Mouse (Mus musculus) forebrain, embryonic 15.5 days (tissue): ENCODE measurements at regions not wholly inside any gene's neighbourhood (a gene's known extent, or its start where the extent isn't known, plus 50 kb on each side); places are given as distances from the start of the nearest gene placed in this dataset.

Source experiments
- ATAC-seq: fragments of 200-750 bp; cut with Nextera tagmentation; replicated peaks from 2 replicates; pipeline ENCODE4 v1.8.0; 2017; ENCODE audit warnings: mild to moderate bottlenecking, moderate TSS enrichment, moderate library complexity
- H3K27ac ChIP-seq: fragments of 300-500 bp; sonication (generic); replicated peaks from 2 replicates; pipeline ENCODE4 v1.5.1; 2015; ENCODE audit warnings: mild to moderate bottlenecking, inconsistent platforms
- H3K27me3 ChIP-seq: fragments of 300-500 bp; sonication (generic); 2 replicates; pipeline ENCODE4 v1.6.1; 2015; ENCODE audit warnings: inconsistent platforms
- H3K36me3 ChIP-seq: fragments of 300-500 bp; sonication (generic); 2 replicates; pipeline ENCODE4 v1.6.1; 2015; ENCODE audit warnings: mild to moderate bottlenecking, inconsistent platforms
- H3K4me1 ChIP-seq: fragments of 300-500 bp; sonication (generic); 2 replicates; pipeline ENCODE4 v1.6.1; 2015; ENCODE audit warnings: inconsistent platforms
- H3K4me2 ChIP-seq: fragments of 300-500 bp; sonication (generic); replicated peaks from 2 replicates; pipeline ENCODE4 v1.6.1; 2015; ENCODE audit warnings: mild to moderate bottlenecking, inconsistent platforms
- H3K4me3 ChIP-seq: fragments of 300-500 bp; sonication (generic); 2 replicates; pipeline ENCODE4 v1.5.1; 2015; ENCODE audit warnings: mild to moderate bottlenecking, inconsistent platforms
- H3K9ac ChIP-seq: fragments of 300-500 bp; sonication (generic); replicated peaks from 2 replicates; pipeline ENCODE4 v1.6.1; 2015; ENCODE audit warnings: mild to moderate bottlenecking, inconsistent platforms
- H3K9me3 ChIP-seq: fragments of 300-500 bp; sonication (generic); 2 replicates; pipeline ENCODE4 v1.6.1; 2016; ENCODE audit warnings: inconsistent platforms
- WGBS: fragments of 180-500 bp; shearing (Covaris S2); methylation state at CpG from one replicate; pipeline ENCODE4 v1.1.7; 2015; ENCODE audit warnings: mixed read lengths; 5-methylcytosine and 5-hydroxymethylcytosine counted together

DNA sequence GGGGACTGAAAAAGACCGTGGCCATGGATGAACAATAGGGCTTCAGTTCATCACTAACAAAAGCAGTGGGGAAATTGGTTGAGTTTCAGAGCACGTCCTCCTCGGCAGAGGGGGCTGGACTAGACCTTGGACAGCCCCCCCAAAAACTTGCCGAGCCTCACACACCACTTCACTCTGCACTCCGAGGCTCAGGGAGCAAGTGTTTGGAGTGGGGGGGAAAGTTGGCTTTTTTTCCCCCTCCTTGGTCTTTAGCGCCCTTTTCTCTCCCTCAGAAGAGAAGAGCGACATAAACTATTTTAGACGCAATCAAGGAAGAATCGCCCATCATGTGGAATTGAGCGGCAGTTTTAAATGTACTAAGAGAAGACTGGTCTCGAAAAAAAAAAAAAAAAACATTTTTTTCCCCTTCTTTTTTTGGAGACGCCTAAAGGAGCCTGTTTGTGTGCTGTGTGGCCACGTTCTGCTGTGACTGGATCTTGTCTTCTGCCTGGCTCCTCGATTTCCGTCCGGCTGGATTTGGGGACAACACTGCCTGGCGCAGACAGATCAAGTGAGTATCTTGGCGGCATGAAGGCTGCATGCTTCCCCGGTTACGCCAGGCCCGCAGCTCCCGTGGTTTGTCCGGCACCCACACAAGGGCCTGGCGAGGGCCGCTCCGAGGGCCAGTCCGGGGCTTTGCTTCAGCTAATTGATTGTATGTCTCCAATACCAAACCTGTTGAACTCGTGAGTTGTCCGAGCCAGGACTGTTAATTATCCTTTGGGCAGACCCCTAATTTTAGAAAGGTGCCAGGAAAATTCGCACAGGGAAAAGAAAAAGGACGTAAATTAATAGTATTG lies 228.7 kb downstream of the Mef2c start:
- ATAC-seq, result peak; percentile 38
- WGBS, result 0% methylated on average over 31 of the region's 31 CpGs

DNA sequence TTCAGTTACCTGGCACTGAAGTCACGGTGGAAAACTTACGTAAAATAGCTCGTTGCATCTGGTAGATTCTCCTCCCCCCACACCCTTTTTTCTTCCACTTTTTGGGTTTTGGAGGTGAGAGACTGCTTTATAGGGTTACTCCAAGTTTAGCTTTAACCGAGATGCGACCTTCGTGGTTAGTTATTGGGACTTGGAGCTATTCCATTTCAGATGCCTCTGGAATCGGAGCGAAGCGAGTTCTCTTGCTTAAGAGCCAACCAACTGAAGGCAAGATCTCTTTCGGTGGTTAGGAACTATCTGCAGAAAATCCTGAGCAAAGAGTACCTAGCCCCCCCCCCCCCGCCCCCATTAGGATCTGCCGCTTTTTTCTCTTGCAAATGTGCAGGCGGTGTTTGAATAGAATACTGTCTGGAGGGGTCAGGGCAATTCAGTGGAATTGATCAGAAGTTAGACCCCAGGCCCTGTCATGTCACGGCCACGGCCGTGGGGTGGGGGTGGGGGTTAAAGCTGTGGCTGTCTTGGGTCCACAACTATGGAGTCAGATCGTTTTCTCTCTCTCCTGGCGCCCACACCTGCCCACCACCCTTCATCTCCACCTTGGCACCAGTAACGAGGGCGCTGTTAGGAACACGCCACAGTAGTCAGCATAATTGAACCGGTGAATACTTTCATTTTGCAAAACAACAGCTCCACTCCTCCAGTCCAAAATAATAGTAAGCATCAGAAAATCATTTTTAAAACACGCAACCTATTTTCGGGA lies 229.6 kb downstream of the Mef2c start:
- Histone ChIP-seq H3K9ac (peak overlapping the region; percentile 100), H3K4me3 (peak overlapping the region; percentile 78), H3K27ac (peak overlapping the region; percentile 100), H3K4me2 (peak overlapping the region; percentile 65), H3K4me1 (no peaks in the 10 kb centered on the region), H3K36me3 (no peaks in the 10 kb centered on the region), H3K27me3 (no peaks in the 10 kb centered on the region), H3K9me3 (no peaks in the 10 kb centered on the region)
- WGBS, result under 1% methylated on average over 24 of the region's 24 CpGs
- no peak for ATAC-seq

More for the DNA sequence above, 228.7 kb downstream of the Mef2c start:
- Histone ChIP-seq H3K36me3 (no peaks in the 10 kb centered on the region), H3K9me3 (no peaks in the 10 kb centered on the region), H3K27me3 (no peaks in the 10 kb centered on the region), H3K27ac (peak overlapping the region; percentile 100), H3K4me3 (peak overlapping the region; percentile 78), H3K9ac (peak overlapping the region; percentile 100), H3K4me2 (peak overlapping the region; percentile 65), H3K4me1 (no peaks in the 10 kb centered on the region)

DNA sequence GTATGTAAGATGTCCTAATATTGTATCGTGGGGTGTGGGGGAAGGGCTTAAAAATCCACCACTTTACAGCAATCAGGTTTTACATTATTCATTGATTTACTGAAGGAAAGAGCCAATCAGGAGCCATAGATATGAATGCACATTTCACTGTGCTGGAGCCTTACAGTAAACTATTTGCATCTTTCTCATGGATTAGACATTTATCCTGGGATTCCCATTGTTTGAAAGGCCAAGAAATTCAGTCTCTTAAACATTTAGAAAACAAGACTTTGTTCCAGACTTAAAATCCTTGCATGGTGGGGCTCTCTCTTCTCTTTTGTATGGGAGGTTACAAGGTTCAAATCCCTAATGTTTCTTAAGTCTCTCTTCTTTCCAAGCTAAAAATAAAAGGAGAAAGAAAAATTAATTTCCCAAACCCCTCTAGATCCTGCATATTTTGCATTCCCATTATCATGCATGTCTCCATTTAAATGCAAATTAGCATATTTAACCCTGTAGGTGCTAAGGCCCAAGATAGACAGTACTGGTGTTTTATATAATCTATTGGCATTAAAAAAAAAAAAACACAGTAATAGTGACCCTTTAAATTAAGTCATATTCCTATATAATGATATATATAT lies 230.3 kb downstream of the Mef2c start:
- no peaks in the 10 kb centered on the region for H3K27me3 ChIP-seq
- ATAC-seq, result no peak
- no peaks in the 10 kb centered on the region for H3K9me3 ChIP-seq
- peak overlapping the region; percentile 100 for H3K9ac ChIP-seq
- H3K27ac ChIP-seq, result peak overlapping the region; percentile 100
- peak overlapping the region; percentile 65 for H3K4me2 ChIP-seq
- 0 out of 2 replicates have a peak, but pooled peaks cover 4% of the 10 kb centered on the region for H3K36me3 ChIP-seq
- no peaks in the 10 kb centered on the region for H3K4me1 ChIP-seq
- 0% methylated on average over 1 of the region's 1 CpGs for WGBS
- peak overlapping the region; percentile 78 for H3K4me3 ChIP-seq

DNA sequence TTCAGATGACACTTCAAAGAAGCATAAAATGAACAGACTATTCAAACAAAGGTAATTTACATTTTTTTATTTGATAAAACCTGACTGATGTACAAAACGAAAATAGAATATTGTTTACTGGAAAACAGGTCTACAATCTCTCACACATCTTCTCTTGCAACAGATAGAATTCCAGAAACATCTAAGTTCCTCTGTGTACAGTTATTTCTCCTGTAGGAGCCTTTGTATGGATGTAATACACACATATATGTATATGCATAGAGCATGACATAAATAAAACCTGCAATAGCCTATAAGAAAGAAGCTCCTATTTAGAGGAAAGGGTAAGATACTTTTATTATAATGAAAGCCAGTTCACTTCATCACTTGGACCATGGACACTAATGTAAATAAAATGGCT lies 230.8 kb downstream of the Mef2c start:
- H3K27ac ChIP-seq, result peak overlapping the region; percentile 93
- peak overlapping the region; percentile 44 for H3K4me3 ChIP-seq
- H3K4me2 ChIP-seq, result peak overlapping the region; percentile 70
- ATAC-seq, result no peak
- H3K27me3 ChIP-seq, result no peaks in the 10 kb centered on the region
- H3K9me3 ChIP-seq, result no peaks in the 10 kb centered on the region
- no peaks in the 10 kb centered on the region for H3K4me1 ChIP-seq
- 0 out of 2 replicates have a peak, but pooled peaks cover 4% of the 10 kb centered on the region for H3K36me3 ChIP-seq
- H3K9ac ChIP-seq, result peak overlapping the region; percentile 65
- 0% methylated on average over 1 of the region's 1 CpGs for WGBS

DNA sequence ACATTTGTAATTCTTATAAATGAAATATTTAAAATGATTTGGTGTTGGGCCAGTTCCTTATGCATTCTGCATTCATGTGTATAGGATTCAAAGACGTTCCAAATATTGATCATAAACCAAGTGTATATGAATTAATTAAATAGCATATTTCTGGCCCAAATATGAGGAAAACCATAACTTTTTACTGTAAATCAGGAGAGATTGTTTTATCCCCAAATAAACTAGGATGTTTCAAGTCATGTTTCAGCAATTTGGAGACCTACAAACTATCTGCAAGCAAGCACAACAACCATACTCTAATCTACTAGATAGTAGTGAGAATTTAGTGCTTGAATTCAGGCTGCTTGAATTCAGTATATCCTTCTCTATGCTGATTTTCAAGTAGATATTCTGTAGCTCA lies 231.3 kb downstream of the Mef2c start:
- peak overlapping the region; percentile 93 for H3K27ac ChIP-seq
- no peaks in the 10 kb centered on the region for H3K9me3 ChIP-seq
- H3K27me3 ChIP-seq, result no peaks in the 10 kb centered on the region
- no peaks in the 10 kb centered on the region for H3K4me1 ChIP-seq
- 0 out of 2 replicates have a peak, but pooled peaks cover 7% of the 10 kb centered on the region for H3K36me3 ChIP-seq
- 5% methylated on average over 1 of the region's 1 CpGs for WGBS
- peak overlapping the region; percentile 44 for H3K4me3 ChIP-seq
- no peak for ATAC-seq
- H3K9ac ChIP-seq, result peak overlapping the region; percentile 65
- H3K4me2 ChIP-seq, result peak overlapping the region; percentile 70

DNA sequence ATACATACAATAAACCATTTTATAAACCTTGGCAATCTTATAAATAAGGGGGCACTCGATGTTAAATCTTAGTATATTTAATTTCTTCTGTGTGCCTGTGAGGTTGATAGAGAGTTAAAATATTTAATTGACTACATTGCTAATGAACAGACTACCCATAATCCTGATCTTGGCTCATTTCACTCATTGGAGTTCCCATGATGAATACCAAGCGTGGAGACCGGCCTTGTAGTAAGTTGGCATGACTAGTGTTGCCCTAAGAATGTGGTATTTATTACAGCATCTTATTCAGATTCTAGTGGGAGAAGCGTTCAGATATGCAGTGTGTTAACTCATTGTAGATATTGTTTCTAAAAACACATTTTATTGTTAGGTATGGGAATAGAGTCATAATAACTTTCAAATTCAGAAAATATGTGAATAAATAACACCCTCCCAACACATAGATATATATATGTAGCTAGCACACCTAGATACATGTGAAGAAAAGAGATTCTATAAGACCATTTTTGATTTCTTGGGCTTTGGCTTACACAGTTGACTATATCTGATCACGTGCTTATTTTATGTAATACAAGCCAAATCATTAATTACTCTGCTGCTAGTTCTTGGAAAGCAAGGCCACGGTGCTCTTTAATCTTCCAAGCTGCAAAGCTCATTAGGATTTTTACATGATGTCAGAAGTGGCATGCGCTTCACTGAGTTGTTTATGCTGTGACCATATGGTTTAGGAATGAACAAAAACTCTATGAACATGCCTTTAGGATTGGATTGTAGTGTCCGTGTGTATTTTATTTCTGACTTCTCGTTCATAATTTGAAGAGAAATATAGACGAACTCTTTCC lies 232.0 kb downstream of the Mef2c start:
- H3K9me3 ChIP-seq, result no peaks in the 10 kb centered on the region
- 4% methylated on average over 10 of the region's 10 CpGs for WGBS
- peak overlapping the region; percentile 93 for H3K27ac ChIP-seq
- H3K9ac ChIP-seq, result peak overlapping the region; percentile 65
- H3K4me1 ChIP-seq, result 0 out of 2 replicates have a peak, but pooled peaks cover 2% of the 10 kb centered on the region
- no peaks in the 10 kb centered on the region for H3K27me3 ChIP-seq
- H3K4me3 ChIP-seq, result peak overlapping the region; percentile 44
- peaks cover 9% of the 10 kb centered on the region; the same call in 1 of the 2 replicates for H3K36me3 ChIP-seq
- peak overlapping the region; percentile 70 for H3K4me2 ChIP-seq
- peak; percentile 1 for ATAC-seq

DNA sequence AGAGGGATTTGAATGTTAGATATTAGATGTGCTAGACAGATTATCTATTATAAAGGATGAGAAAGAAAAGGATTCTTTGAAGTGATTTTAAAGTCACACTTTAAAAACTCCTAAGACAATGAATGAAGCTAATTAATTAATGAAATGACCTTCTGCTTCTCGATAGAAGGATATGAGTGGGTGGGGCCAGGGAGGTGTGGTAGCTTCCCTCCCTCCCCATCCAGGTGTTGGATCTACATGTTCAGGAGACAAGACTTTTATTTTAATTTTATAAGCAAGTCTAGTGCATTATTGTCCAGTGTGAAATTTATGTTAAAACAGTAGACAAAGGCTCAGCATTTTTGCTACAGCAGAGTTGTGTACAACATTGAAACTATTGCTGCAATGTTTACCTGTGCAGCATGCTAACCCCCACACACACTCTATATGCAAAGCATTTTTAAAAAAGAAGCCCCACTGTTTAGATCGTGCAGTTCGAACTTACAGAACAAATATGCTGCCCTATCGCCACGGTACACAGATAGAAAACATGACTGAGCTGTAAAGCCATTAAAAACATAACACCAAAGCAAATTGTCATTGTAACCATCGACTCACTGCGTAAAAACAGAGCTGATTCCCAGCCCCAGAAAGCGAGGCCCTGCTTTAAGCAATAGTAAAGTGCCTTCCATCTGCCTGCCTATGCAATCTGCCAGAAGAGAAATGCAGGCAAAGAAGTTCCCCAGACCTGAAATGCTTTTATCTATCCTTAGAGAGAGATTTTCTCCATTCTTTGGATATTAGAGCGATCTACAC lies 233.4 kb downstream of the Mef2c start:
- Histone ChIP-seq H3K4me2 (peak overlapping the region; percentile 70), H3K27me3 (no peaks in the 10 kb centered on the region), H3K9me3 (no peaks in the 10 kb centered on the region), H3K36me3 (peaks cover 10% of the 10 kb centered on the region; the same call in 1 of the 2 replicates), H3K27ac (peak overlapping the region; percentile 97), H3K4me1 (peaks cover 11% of the 10 kb centered on the region), H3K4me3 (peak overlapping the region; percentile 61), H3K9ac (peak overlapping the region; percentile 83)
- WGBS, result 1% methylated on average over 9 of the region's 9 CpGs
- no peak for ATAC-seq

DNA sequence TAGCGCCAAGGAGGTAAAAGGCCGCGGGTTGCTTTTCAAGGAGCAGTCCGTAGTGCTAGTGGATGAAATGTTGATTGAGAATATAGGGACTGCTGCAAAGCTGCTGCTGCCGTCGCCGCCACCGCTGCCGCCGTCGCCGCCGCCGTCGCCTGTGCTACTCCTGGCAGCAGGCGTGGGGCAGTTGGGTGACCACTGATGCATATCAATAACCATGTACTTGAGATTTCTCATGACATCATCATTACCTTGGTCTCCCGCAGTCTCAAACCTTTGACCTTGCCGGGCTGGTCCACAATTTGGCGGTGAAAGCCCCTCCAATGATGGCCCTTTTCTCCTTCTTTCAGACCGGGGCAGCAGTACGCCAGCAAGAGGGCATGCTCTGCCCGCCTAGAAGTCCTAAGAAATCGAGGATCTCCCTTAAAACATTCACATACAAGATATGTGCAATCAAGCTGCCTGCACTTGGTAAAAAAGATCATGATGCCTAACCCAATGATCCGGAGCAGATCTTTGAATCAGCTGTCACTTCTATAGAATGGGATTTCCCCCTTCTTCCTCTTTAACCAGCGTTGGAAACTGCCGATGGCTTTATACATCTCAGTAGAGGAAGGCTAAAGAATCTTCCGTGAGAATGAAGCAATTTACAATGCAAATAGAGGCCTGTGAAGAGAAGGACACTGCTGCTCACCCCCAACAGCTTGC lies 234.1 kb downstream of the Mef2c start:
- H3K9ac ChIP-seq, result peak overlapping the region; percentile 83
- ATAC-seq, result no peak
- peak overlapping the region; percentile 61 for H3K4me3 ChIP-seq
- peak overlapping the region; percentile 97 for H3K27ac ChIP-seq
- H3K4me1 ChIP-seq, result peaks cover 15% of the 10 kb centered on the region
- WGBS, result 1% methylated on average over 27 of the region's 27 CpGs
- H3K36me3 ChIP-seq, result peaks cover 10% of the 10 kb centered on the region; the same call in 1 of the 2 replicates
- no peaks in the 10 kb centered on the region for H3K27me3 ChIP-seq
- peak overlapping the region; percentile 70 for H3K4me2 ChIP-seq
- H3K9me3 ChIP-seq, result no peaks in the 10 kb centered on the region

DNA sequence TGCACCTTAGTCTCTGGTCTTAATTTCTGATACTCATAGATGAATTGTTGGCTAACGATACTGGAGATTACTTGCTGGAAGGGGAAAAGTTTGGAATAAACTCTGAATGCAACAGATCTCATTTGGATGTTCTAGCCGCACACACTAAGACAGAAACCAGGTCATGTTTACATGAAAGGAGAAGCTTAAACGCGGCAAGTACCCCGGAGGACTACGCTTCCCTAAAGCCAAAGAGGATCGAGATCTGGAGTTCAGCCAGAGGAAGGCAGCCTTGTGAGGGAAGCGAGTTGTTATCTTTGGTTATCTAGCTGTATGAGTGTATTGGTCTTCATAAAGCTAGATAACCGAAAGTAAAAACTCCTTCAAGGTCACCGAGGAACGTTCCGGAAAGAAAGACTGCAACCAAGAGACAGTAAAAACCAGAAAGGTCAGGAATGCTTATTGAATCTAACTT lies 234.7 kb downstream of the Mef2c start:
- WGBS, result 1% methylated on average over 12 of the region's 12 CpGs
- H3K36me3 ChIP-seq, result peaks cover 10% of the 10 kb centered on the region; the same call in 1 of the 2 replicates
- H3K9me3 ChIP-seq, result no peaks in the 10 kb centered on the region
- ATAC-seq, result no peak
- no peaks in the 10 kb centered on the region for H3K27me3 ChIP-seq
- peak overlapping the region; percentile 83 for H3K9ac ChIP-seq
- peak overlapping the region; percentile 70 for H3K4me2 ChIP-seq
- peak overlapping the region; percentile 97 for H3K27ac ChIP-seq
- peak overlapping the region; percentile 61 for H3K4me3 ChIP-seq
- H3K4me1 ChIP-seq, result peaks cover 15% of the 10 kb centered on the region

DNA sequence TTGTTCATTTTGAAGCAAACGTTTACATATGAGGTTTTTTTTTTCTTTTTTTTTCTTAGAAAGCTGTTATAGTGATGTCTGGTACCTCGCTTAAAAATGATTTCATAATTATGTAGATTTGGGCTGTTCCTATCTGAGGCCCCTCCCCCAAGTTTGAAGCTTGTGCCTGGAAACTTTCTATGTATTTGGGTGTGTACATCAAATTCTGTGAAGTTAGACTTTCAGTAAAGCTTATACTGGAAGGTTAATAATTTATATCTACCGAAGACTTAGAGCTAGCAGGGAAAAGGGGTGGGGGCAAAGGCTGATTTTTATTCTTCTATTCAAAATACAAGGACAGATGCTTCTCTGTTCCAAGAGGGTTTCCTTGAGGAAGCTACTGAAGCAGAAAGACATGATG lies 235.3 kb downstream of the Mef2c start:
- H3K4me2 ChIP-seq, result peak overlapping the region; percentile 70
- H3K9me3 ChIP-seq, result no peaks in the 10 kb centered on the region
- H3K27me3 ChIP-seq, result no peaks in the 10 kb centered on the region
- peaks cover 10% of the 10 kb centered on the region; the same call in 1 of the 2 replicates for H3K36me3 ChIP-seq
- peaks cover 18% of the 10 kb centered on the region for H3K4me1 ChIP-seq
- peak overlapping the region; percentile 97 for H3K27ac ChIP-seq
- H3K4me3 ChIP-seq, result peak overlapping the region; percentile 61
- no peak for ATAC-seq
- WGBS, result 2% methylated on average over 3 of the region's 3 CpGs
- peak overlapping the region; percentile 83 for H3K9ac ChIP-seq
